Mouse (Mus musculus): ENCODE data around the gene Tdrd3.

The Tdrd3 gene

GRCm38 (mm10) chr14:87415808-87416721, at the start of gene Tdrd3:
Gene Tdrd3, plus strand, starts transcription at chr14:87416639.
- peak; percentile 92 for DNase-seq

- DNase-seq = no peak
Observed at GRCm38 (mm10) chr14:87367169-87367568, 49.3 kb upstream of the Tdrd3 start.

- DNase-seq = no peak
Observed at GRCm38 (mm10) chr14:87383041-87383440, 33.4 kb upstream of the Tdrd3 start.

GRCm38 (mm10) chr14:87384288-87385268, 31.9 kb upstream of the Tdrd3 start:
- DNase-seq = no peak

- DNase-seq = no peak
Observed at GRCm38 (mm10) chr14:87393096-87393495, 23.3 kb upstream of the Tdrd3 start.

- no peak for DNase-seq
Observed at GRCm38 (mm10) chr14:87396643-87397042, 19.8 kb upstream of the Tdrd3 start.

GRCm38 (mm10) chr14:87415486-87415807, 992 bp upstream of the Tdrd3 start:
- no peak for DNase-seq

GRCm38 (mm10) chr14:87416755-87417690, 584 bp downstream of the Tdrd3 start:
- DNase-seq = peak; percentile 67

GRCm38 (mm10) chr14:87417691-87418070, 1.2 kb downstream of the Tdrd3 start:
- no peak for DNase-seq

- no peak for DNase-seq
Observed at GRCm38 (mm10) chr14:87419740-87420139, 3.3 kb downstream of the Tdrd3 start.

- no peak for DNase-seq
Observed at GRCm38 (mm10) chr14:87420576-87420975, 4.1 kb downstream of the Tdrd3 start.

GRCm38 (mm10) chr14:87422432-87422831, 6.0 kb downstream of the Tdrd3 start:
- DNase-seq = no peak

GRCm38 (mm10) chr14:87426297-87426922, 10.0 kb downstream of the Tdrd3 start:
- DNase-seq = no peak

GRCm38 (mm10) chr14:87427032-87427431, 10.6 kb downstream of the Tdrd3 start:
- DNase-seq = no peak

GRCm38 (mm10) chr14:87427659-87428289, 11.3 kb downstream of the Tdrd3 start:
- DNase-seq = no peak

- no peak for DNase-seq
Observed at GRCm38 (mm10) chr14:87433390-87433915, 17.0 kb downstream of the Tdrd3 start.

- no peak for DNase-seq
Observed at GRCm38 (mm10) chr14:87435382-87435781, 18.9 kb downstream of the Tdrd3 start.

GRCm38 (mm10) chr14:87439721-87440120, 23.3 kb downstream of the Tdrd3 start:
- DNase-seq = no peak

- no peak for DNase-seq
Observed at GRCm38 (mm10) chr14:87446331-87446913, 30.0 kb downstream of the Tdrd3 start.

GRCm38 (mm10) chr14:87451645-87452443, 35.4 kb downstream of the Tdrd3 start:
- DNase-seq = peak; percentile 68

Measured in thymus, postnatal 14 days (tissue).